In genomic region chr19:51860666-51861065, GRCm38 (mm10) we compare ENCODE assay signal across 23 mouse cellular contexts.
"Had no signal": no experiment of that assay in that cellular context is flagged by ENCODE, and none has a peak within 500 bp of the region (broad histone marks: within the 10 kb centered on the region; RNA-seq: fewer than 3 reads in every experiment).

No protein-coding gene starts in this region.

- ATAC-seq: hindbrain, postnatal 0 days; inflammation-experienced regulatory T-cells, adult 6 months; intestine, embryonic 16.5 days; liver, embryonic 12.5 days; midbrain, embryonic 13.5 days had no signal

- H3K27ac ChIP-seq: hindbrain, postnatal 0 days; layer of hippocampus, adult 2 months; limb, embryonic 10.5 days; limb, embryonic 13.5 days; liver, embryonic 12.5 days; liver, embryonic 15.5 days; lung, embryonic 15.5 days; midbrain, embryonic 13.5 days; neural tube, embryonic 12.5 days; neural tube, embryonic 15.5 days; stomach, postnatal 0 days had no signal

- DNase-seq: kidney, postnatal 10 days; layer of hippocampus, adult 9-11 months; liver; lung, adult 18-20 months; lung, postnatal 10 days; lung, postnatal 36 days; thymus, adult 2 months; thymus, postnatal 14 days; thymus, postnatal 4 days had no signal

- H3K9me3 ChIP-seq: limb, embryonic 10.5 days; limb, embryonic 13.5 days; liver, embryonic 12.5 days; liver, embryonic 15.5 days; lung, embryonic 15.5 days; megakaryocyte, embryonic 14.5 days; midbrain, embryonic 13.5 days; neural tube, embryonic 12.5 days; neural tube, embryonic 15.5 days had no signal

- H3K27me3 ChIP-seq: limb, embryonic 13.5 days; liver, embryonic 12.5 days; liver, embryonic 15.5 days; lung, embryonic 15.5 days; megakaryocyte, embryonic 14.5 days; midbrain, embryonic 13.5 days; neural tube, embryonic 12.5 days; neural tube, embryonic 15.5 days had no signal

- H3K9ac ChIP-seq: limb, embryonic 13.5 days; liver, embryonic 12.5 days; liver, embryonic 15.5 days; lung, embryonic 15.5 days; midbrain, embryonic 13.5 days; neural tube, embryonic 12.5 days; neural tube, embryonic 15.5 days had no signal

- H3K36me3 ChIP-seq: limb, embryonic 10.5 days; limb, embryonic 13.5 days; liver, embryonic 12.5 days; liver, embryonic 15.5 days; lung, embryonic 15.5 days; midbrain, embryonic 13.5 days; neural tube, embryonic 12.5 days; neural tube, embryonic 15.5 days had no signal

- H3K4me3 ChIP-seq: layer of hippocampus, adult 2 months; limb, embryonic 10.5 days; limb, embryonic 13.5 days; liver, embryonic 12.5 days; liver, embryonic 15.5 days; lung, embryonic 15.5 days; megakaryocyte, embryonic 14.5 days; midbrain, embryonic 13.5 days; neural tube, embryonic 12.5 days; neural tube, embryonic 15.5 days had no signal

- H3K4me2 ChIP-seq: limb, embryonic 13.5 days; liver, embryonic 12.5 days; liver, embryonic 15.5 days; lung, embryonic 15.5 days; midbrain, embryonic 13.5 days; neural tube, embryonic 12.5 days; neural tube, embryonic 15.5 days had no signal

- H3K4me1 ChIP-seq: limb, embryonic 10.5 days; limb, embryonic 13.5 days; liver, embryonic 12.5 days; liver, embryonic 15.5 days; lung, embryonic 15.5 days; megakaryocyte, embryonic 14.5 days; midbrain, embryonic 13.5 days; neural tube, embryonic 12.5 days; neural tube, embryonic 15.5 days had no signal
